Mouse (Mus musculus) heart, adult 11 months (tissue): ENCODE measurements around the gene Krtap6-1.
"Not testable (repeated sequence)": the region's sequence is repeated elsewhere in the genome, so short reads cannot be mapped to it uniquely, and the experiment has no call there.

ENCODE experiments used
- DNase-seq: peaks from one replicate; pipeline ENCODE4 v3.0.0; 2022

The Krtap6-1 gene

DNA sequence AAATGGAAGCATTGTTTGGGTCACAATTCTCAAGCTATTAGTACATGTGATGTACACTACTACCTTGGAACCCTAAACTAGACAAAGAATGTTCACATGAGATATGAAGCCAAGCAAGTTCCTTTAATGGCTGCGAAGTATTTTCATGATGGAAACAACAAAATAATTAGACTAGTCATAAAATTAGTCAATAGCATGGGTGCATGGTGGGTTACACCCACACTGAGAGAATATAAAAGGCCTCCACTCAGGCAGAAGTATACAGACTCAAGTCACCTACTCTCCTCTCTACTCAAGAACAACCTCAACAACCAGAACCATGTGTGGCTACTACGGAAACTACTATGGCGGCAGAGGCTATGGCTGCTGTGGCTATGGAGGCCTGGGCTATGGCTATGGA lies at the start of gene Krtap6-1:
Krtap6-1 (plus strand) TSS at position 301 of the 400 bp plus-strand sequence.
- DNase-seq: not testable (repeated sequence)

DNA sequence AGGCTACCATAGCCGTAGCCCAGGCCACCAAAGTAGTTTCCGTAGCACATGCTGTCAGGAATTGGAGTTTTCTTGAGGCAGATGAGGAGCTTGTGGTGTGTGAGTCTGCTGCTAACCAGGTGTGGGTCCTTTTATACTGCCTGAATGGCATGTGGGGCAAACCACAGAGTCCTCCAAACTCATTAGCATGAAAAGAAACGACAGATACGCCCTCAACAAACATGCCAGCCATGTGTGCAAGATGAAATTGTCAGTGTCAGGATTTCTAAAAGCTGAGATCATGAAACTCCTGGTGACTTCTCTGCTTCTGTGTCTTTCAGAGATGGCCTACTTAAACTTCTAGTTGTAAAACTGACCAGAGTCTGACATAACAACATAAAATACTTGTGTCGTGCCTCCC lies 20.8 kb upstream of the Krtap6-1 start, which contains the start of gene Krtap22-2:
Krtap22-2 (minus strand) TSS at position 101 of the 400 bp plus-strand sequence.
- no peak for DNase-seq

DNA sequence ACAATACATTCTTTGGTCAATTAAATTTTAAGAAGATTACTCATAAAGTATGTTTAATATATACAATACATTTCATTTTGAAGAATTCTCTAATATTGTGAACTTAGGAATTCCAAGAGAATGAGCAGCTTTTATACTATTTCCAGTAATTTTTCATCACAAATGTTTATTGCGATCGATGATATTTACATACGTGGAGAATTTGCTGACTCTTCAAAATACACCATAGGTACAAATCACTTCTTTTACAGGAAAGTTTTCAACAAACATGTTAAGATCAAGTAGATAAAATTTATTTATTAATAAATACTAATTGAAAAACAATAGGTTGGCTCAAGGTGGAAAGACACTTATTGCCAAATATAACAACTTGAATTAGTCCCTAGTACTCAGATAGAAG lies 17.5 kb upstream of the Krtap6-1 start:
- DNase-seq: no peak

DNA sequence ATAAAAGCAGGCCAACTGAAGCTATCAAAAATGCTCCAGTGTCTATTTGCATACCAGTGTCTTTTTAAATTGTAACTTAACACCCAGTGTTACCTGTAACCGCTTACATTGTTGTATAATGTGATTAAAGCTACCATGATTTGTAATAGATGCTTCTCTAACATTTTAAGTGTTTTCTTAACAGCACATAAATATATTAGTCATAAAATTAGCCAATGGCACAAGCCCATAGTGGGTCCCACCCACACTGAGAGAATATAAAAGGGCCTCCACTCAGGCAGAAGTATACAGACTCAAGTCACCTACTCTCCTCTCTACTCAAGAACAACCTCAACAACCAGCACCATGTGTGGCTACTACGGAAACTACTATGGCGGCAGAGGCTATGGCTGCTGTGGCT lies 16.5 kb upstream of the Krtap6-1 start, which contains the start of gene Gm10229:
Gm10229 (plus strand) TSS at position 301 of the 400 bp plus-strand sequence.
- DNase-seq: not testable (repeated sequence)

DNA sequence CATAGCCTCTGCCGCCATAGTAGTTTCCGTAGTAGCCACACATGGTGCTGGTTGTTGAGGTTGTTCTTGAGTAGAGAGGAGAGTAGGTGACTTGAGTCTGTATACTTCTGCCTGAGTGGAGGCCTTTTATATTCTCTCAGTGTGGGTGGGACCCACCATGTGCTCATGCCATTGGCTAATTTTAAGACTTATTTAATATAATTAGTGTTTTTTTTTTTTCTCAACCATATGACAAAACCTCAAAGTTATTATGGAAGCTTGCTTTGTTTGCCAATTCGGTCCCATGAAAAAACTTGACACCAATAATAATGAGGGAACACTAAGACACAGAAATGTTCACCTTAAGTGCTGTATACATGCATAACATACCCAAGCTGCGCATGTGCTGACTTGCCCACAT lies 9.9 kb downstream of the Krtap6-1 start, which contains the start of gene Gm10228:
Gm10228 (minus strand) TSS at position 101 of the 400 bp plus-strand sequence.
- DNase-seq: not testable (repeated sequence)

DNA sequence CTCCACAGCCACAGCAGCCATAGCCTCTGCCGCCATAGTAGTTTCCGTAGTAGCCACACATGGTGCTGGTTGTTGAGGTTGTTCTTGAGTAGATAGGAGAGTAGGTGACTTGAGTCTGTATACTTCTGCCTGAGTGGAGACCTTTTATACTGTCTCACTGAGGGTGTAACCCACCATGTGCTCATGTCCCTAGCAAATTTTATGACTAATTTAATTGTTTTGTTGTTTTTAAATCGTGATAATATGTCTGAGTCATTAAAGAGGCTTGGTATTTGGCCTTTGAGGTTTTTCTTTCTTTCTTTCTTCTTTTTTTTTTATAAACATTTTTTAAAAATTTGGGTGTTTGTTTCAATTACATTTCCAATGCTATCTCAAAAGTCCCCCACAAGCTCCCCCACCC lies 16.3 kb downstream of the Krtap6-1 start, which contains the start of gene Krtap6-5:
Krtap6-5 (minus strand) TSS at position 101 of the 400 bp plus-strand sequence.
- DNase-seq: no peak

DNA sequence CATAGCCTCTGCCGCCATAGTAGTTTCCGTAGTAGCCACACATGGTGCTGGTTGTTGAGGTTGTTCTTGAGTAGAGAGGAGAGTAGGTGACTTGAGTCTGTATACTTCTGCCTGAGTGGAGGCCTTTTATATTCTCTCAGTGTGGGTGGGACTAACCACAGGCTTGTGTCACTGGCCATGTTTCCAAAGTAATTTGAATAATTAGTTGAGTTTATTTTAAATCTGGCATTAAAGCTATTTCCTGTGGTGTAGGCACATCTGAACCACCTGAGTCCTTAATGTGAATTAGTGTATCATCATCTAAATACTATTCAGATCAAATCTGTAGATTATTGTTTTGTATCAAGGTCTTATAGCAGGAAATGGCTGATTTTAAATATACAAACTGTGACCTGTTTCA lies 32.4 kb downstream of the Krtap6-1 start, which contains the start of gene 1110025L11Rik:
1110025L11Rik (minus strand) TSS at position 101 of the 400 bp plus-strand sequence.
- DNase-seq: not testable (repeated sequence)

DNA sequence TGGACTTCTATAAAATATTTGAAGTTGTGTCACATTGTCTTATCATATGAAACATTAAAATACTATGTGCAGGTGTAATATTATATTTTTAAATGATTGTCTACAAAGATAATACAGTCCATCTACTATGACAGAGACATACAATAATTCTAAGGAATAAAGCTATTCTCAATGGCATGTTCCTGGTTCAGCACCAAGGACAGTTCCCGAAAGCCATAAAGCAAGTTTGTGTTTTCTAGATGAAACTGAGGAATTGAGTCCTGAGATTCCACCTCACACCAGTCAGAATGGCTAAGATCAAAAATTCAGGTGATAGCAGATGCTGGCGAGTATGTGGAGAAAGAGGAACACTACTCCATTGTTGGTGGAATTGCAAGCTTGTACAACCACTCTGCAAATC lies 39.5 kb downstream of the Krtap6-1 start:
- DNase-seq: not testable (repeated sequence)
